Mouse (Mus musculus) lung, postnatal 0 days (tissue): Measurements from ENCODE around the gene Brd4. TPM values are rescaled to one million over a fixed set of nuclear protein-coding genes. Genes with fewer than 3 reads are reported as not detected.
A peak's percentile ranks its signal among the peaks of the same experiment; 100 is the strongest.
"Not testable (repeated sequence)": the region's sequence is repeated elsewhere in the genome, so short reads cannot be mapped to it uniquely, and the experiment has no call there.

Source experiments
- ATAC-seq: fragments of 200-750 bp; cut with Nextera tagmentation; 2 replicates; pipeline ENCODE4 v1.8.0; 2017; ENCODE audit warnings: moderate library complexity
- DNase-seq: peaks from one replicate; pipeline ENCODE4 v3.0.0-alpha.2; 2016; ENCODE audit warnings: low spot score
- H3K27ac ChIP-seq: fragments of 300-500 bp; sonication (generic); 2 replicates; pipeline ENCODE4 v1.5.1; 2014; ENCODE audit warnings: antibody characterized with exemption, mild to moderate bottlenecking, low read length, mixed read lengths
- H3K27me3 ChIP-seq: fragments of 300-500 bp; sonication (generic); replicated peaks from 2 replicates; pipeline ENCODE4 v1.6.1; 2014; ENCODE audit warnings: low read length, mixed read lengths; ENCODE audit not compliant: insufficient read depth
- H3K36me3 ChIP-seq: fragments of 300-500 bp; sonication (generic); 2 replicates; pipeline ENCODE4 v1.6.1; 2014; ENCODE audit warnings: low read length, mixed read lengths; ENCODE audit not compliant: insufficient read depth
- H3K4me1 ChIP-seq: fragments of 300-500 bp; sonication (generic); 2 replicates; pipeline ENCODE4 v1.6.1; 2014; ENCODE audit warnings: antibody characterized with exemption, low read depth, low read length, mixed read lengths; ENCODE audit not compliant: insufficient read depth
- H3K4me2 ChIP-seq: fragments of 300-500 bp; sonication (generic); replicated peaks from 2 replicates; pipeline ENCODE4 v1.6.1; 2014; ENCODE audit warnings: low read depth, mild to moderate bottlenecking, low read length, moderate library complexity, mixed read lengths
- H3K4me3 ChIP-seq: fragments of 300-500 bp; sonication (generic); 2 replicates; pipeline ENCODE4 v1.5.1; 2014; ENCODE audit warnings: low read depth, low read length
- H3K9ac ChIP-seq: fragments of 300-500 bp; sonication (generic); replicated peaks from 2 replicates; pipeline ENCODE4 v1.6.1; 2014; ENCODE audit warnings: low read depth, mild to moderate bottlenecking
- H3K9me3 ChIP-seq: fragments of 300-500 bp; sonication (generic); 2 replicates; pipeline ENCODE4 v1.6.1; 2016; ENCODE audit warnings: low read length, mixed read lengths
- CTCF ChIP-seq: IDR thresholded peaks from 2 replicates; pipeline ENCODE4 v1.5.1; 2016; ENCODE audit warnings: antibody characterized with exemption, mild to moderate bottlenecking
- EP300 ChIP-seq: IDR thresholded peaks from 2 replicates; pipeline ENCODE4 v1.6.1; 2016; ENCODE audit warnings: antibody characterized with exemption, mild to moderate bottlenecking, control low read depth
- WGBS: fragments of 180-500 bp; shearing (Covaris S2); extraction: QIAGEN DNeasy Blood & Tissue Kit; methylation state at CpG from one replicate; pipeline ENCODE4 v1.1.7; 2014; 5-methylcytosine and 5-hydroxymethylcytosine counted together
- polyA plus RNA-seq: library from polyadenylated mRNA; unstranded; fragments of >200 nt; fragmentation: Nextera tagmentation; extraction: Ambion mirVana; gene quantifications from 2 replicates; pipeline ENCODE4 v1.2.1, GENCODE M21; 2015

Brd4 gene
- polyA plus RNA-seq, 1 experiment from 2014 or later: 33.3 TPM

DNA sequence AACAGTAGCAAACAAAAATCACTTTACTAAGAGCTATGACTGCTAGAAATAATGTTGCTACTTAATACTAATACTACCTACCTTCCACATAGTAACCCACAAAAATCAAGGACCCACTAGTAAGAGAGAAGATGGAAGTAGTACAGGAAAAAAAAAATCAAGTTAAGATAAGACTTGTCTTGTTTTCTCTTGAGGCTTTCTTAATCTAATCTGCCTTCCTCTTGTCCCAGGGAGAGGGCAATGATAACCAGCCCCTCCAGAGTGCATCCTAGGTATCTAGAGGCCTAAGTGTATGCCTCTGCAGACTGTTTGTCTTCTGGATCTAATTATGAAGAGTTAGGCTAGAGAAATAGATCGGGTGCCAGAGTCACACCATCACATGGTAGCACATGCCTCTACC lies 45.9 kb downstream of the Brd4 start:
- Histone ChIP-seq H3K4me2 (no peak overlapping the region), H3K4me3 (no peak overlapping the region), H3K27me3 (no peaks in the 10 kb centered on the region), H3K4me1 (peaks cover 10% of the 10 kb centered on the region), H3K36me3 (peaks cover 6% of the 10 kb centered on the region; the same call in 1 of the 2 replicates), H3K9me3 (no peaks in the 10 kb centered on the region), H3K27ac (no peak overlapping the region), H3K9ac (no peak overlapping the region)
- ATAC-seq (no peak), DNase-seq (no peak)
- TF ChIP-seq EP300: no peak
- TF ChIP-seq CTCF: no peak
- 81% methylated on average over 1 of the region's 1 CpGs for WGBS

GRCm38 (mm10) chr17:32235534-32236191 lies 48.9 kb downstream of the Brd4 start:
- H3K4me1 ChIP-seq: peaks cover 6% of the 10 kb centered on the region
- no peak overlapping the region for H3K27ac ChIP-seq
- H3K9me3 ChIP-seq: no peaks in the 10 kb centered on the region
- ATAC-seq (no peak), DNase-seq (peak; percentile 32)
- H3K4me3 ChIP-seq: no peak overlapping the region
- no peak overlapping the region for H3K4me2 ChIP-seq
- no peak for TF ChIP-seq CTCF
- no peak for TF ChIP-seq EP300
- no peak overlapping the region for H3K9ac ChIP-seq
- no peaks in the 10 kb centered on the region for H3K36me3 ChIP-seq
- WGBS: 59% methylated on average over 5 of the region's 5 CpGs
- H3K27me3 ChIP-seq: no peaks in the 10 kb centered on the region

- H3K9me3 ChIP-seq: no peaks in the 10 kb centered on the region
- no peak for ATAC-seq
- peaks cover 6% of the 10 kb centered on the region for H3K4me1 ChIP-seq
- H3K36me3 ChIP-seq: 0 out of 2 replicates have a peak, but pooled peaks cover 3% of the 10 kb centered on the region
- H3K4me3 ChIP-seq: no peak overlapping the region
- no peaks in the 10 kb centered on the region for H3K27me3 ChIP-seq
- no peak overlapping the region for H3K4me2 ChIP-seq
- H3K9ac ChIP-seq: no peak overlapping the region
- no peak for DNase-seq
- no peak for TF ChIP-seq CTCF
- TF ChIP-seq EP300: no peak
- H3K27ac ChIP-seq: no peak overlapping the region
Observed at GRCm38 (mm10) chr17:32233174-32233573, 51.3 kb downstream of the Brd4 start.

DNA sequence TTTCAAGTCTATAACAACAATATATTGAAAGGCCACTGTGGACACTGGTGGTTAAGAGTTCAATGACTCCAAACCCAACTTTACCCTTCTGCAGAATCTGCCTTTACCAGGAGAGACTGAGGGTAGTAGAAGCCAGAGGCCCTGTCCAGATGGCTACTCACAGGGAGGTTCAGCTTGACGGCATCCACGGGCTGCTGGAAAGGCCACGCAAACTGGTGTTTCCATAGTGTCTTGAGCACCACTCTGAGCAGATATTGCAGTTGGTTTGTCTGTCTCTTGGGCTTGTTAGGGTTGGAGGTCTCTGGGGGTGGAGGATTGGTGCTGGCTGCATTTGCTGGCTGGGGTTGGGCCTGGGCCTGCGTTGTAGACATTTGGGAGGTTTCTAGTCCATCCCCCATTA lies 55.3 kb downstream of the Brd4 start:
- WGBS: 93% methylated on average over 4 of the region's 4 CpGs
- no peak for DNase-seq

DNA sequence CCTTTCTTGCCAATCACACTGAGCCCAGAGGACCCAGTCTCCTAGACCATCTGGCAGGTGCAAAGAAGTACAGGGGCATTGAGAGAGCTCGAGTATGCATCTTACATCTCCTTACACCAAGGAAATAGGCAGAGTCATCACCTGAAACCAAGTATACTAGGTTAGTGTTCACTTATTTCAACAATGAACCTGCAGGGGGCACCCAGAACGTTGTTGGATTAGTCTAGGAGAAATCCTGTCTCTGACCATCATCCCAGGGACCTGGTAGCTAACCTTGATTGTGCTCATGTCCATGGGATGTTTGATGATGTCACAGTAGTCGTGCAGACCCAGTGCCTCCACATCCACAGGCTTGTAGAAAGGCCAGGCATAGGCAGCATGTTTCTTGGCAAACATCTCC lies 63.6 kb downstream of the Brd4 start:
- Histone ChIP-seq H3K4me1 (no peaks in the 10 kb centered on the region), H3K9me3 (no peaks in the 10 kb centered on the region), H3K4me3 (no peak overlapping the region), H3K36me3 (peaks cover 22% of the 10 kb centered on the region; the same call in 1 of the 2 replicates), H3K9ac (no peak overlapping the region), H3K27me3 (no peaks in the 10 kb centered on the region), H3K4me2 (no peak overlapping the region), H3K27ac (no peak overlapping the region)
- WGBS: 79% methylated on average over 3 of the region's 3 CpGs
- TF ChIP-seq EP300 (no peak), CTCF (peak; percentile 38)
- no peak for DNase-seq
- no peak for ATAC-seq

More for the DNA sequence above, 55.3 kb downstream of the Brd4 start:
- TF ChIP-seq CTCF (no peak), EP300 (no peak)
- no peak overlapping the region for H3K9ac ChIP-seq
- H3K27me3 ChIP-seq: no peaks in the 10 kb centered on the region
- no peak for ATAC-seq
- no peaks in the 10 kb centered on the region for H3K4me1 ChIP-seq
- H3K9me3 ChIP-seq: no peaks in the 10 kb centered on the region
- H3K36me3 ChIP-seq: 0 out of 2 replicates have a peak, but pooled peaks cover 10% of the 10 kb centered on the region
- no peak overlapping the region for H3K4me3 ChIP-seq
- no peak overlapping the region for H3K4me2 ChIP-seq
- no peak overlapping the region for H3K27ac ChIP-seq

DNA sequence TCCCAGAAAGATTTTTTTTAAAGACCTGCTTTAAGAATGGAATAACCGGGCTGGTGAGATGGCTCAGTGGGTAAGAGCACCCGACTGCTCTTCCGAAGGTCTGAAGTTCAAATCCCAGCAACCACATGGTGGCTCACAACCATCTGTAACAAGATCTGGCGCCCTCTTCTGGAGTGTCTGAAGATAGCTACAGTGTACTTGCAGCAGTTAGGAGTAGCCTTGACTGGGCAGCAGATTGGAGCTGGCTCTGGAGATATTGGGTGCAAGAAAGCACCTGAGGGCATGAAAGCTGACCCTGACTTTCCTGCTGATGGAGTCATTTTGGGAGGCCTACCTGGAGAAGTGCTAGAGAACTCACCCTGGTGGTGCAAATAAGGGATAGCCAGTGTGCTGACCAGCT lies 68.9 kb downstream of the Brd4 start:
- DNase-seq, H3K9ac ChIP-seq, H3K4me3 ChIP-seq, H3K4me1 ChIP-seq, H3K27me3 ChIP-seq, H3K27ac ChIP-seq, H3K9me3 ChIP-seq, ATAC-seq, H3K4me2 ChIP-seq: not testable (repeated sequence)
- WGBS: 69% methylated on average over 4 of the region's 4 CpGs
- peaks cover 31% of the 10 kb centered on the region; the same call in 1 of the 2 replicates for H3K36me3 ChIP-seq
- peak; percentile 58 for TF ChIP-seq CTCF

- 92% methylated on average over 6 of the region's 6 CpGs for WGBS
- H3K36me3 ChIP-seq: peaks cover 40% of the 10 kb centered on the region; the same call in 1 of the 2 replicates
- ATAC-seq, H3K4me1 ChIP-seq, DNase-seq, H3K9me3 ChIP-seq, H3K4me3 ChIP-seq, H3K9ac ChIP-seq, H3K4me2 ChIP-seq, H3K27me3 ChIP-seq, H3K27ac ChIP-seq: not testable (repeated sequence)
Observed at GRCm38 (mm10) chr17:32211554-32211953, 73.0 kb downstream of the Brd4 start.
